Mouse (Mus musculus) bone marrow, adult 2 months (tissue): ENCODE data around the gene Dusp2. TPM values are rescaled to one million over a fixed set of nuclear protein-coding genes. Genes with fewer than 3 reads are reported as not detected.

Experiments
- H3K27ac ChIP-seq: fragments of 200-500 bp; 2 replicates; pipeline ENCODE4 v1.5.1; 2012; ENCODE audit warnings: low read depth, mild to moderate bottlenecking, control low read depth, inconsistent platforms, low read length; ENCODE audit not compliant: control insufficient read depth, poor library complexity, insufficient read depth
- H3K4me1 ChIP-seq: fragments of 200-500 bp; 2 replicates; pipeline ENCODE4 v1.6.1; 2011; ENCODE audit warnings: low read length; ENCODE audit not compliant: control insufficient read depth, insufficient read depth
- H3K4me3 ChIP-seq: fragments of 200-500 bp; replicated peaks from 2 replicates; pipeline ENCODE3; 2011; ENCODE audit warnings: mild to moderate bottlenecking, low read depth, low read length, control low read depth; ENCODE audit not compliant: control insufficient read depth
- CTCF ChIP-seq: fragments of 200-500 bp; IDR thresholded peaks from 2 replicates; pipeline ENCODE4 v1.5.1; 2011; ENCODE audit warnings: low read length, control low read depth; ENCODE audit not compliant: control insufficient read depth, insufficient read depth
- POLR2A ChIP-seq: fragments of 200-500 bp; IDR thresholded peaks from 2 replicates; pipeline ENCODE4 v1.6.1; 2011; ENCODE audit warnings: low read depth, mild to moderate bottlenecking, control low read depth, low read length, borderline replicate concordance; ENCODE audit not compliant: control insufficient read depth
- WGBS: fragments of 180-500 bp; shearing (Covaris S2); methylation state at CpG from one replicate; pipeline ENCODE4 v1.1.7; 2018; 5-methylcytosine and 5-hydroxymethylcytosine counted together
- polyA plus RNA-seq: library from polyadenylated mRNA; stranded (reverse); fragments of >200 nt; gene quantifications from 2 replicates; pipeline ENCODE4 v1.2.4, GENCODE M21; 2011; ENCODE audit warnings: low replicate concordance; ENCODE audit not compliant: missing spikeins, insufficient read depth, insufficient read length

Dusp2 gene
- polyA plus RNA-seq, 1 experiment: 23.2 TPM

DNA sequence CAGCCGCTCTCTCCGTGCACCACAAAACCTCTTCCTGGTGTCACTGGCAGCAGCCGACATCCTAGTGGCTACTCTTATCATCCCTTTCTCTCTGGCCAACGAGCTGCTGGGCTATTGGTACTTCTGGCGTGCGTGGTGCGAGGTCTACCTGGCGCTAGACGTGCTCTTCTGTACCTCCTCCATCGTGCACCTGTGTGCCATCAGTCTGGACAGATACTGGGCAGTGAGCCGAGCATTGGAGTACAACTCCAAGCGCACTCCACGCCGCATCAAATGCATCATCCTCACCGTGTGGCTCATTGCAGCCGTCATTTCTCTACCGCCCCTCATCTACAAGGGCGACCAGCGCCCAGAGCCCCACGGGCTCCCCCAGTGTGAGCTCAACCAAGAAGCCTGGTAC is 27.7 kb downstream of the Dusp2 start:
- Histone ChIP-seq H3K4me3 (no peak overlapping the region), H3K27ac (no peak overlapping the region), H3K4me1 (0 out of 2 replicates have a peak, but pooled peaks cover 2% of the 10 kb centered on the region)
- 10% methylated on average over 20 of the region's 20 CpGs for WGBS
- no peak for TF ChIP-seq CTCF
- TF ChIP-seq POLR2A: no peak

DNA sequence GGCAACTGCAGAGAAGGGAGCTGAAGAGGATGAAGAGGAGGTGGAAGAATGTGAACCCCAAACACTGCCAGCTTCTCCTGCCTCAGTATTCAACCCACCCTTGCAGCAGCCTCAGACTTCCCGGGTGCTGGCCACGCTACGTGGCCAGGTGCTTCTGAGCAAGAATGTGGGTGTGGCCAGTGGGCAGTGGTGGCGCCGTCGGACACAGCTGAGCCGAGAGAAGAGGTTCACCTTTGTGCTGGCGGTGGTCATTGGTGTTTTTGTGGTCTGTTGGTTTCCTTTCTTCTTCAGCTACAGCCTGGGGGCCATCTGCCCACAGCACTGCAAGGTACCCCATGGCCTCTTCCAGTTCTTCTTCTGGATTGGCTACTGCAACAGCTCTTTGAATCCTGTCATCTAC is 28.5 kb downstream of the Dusp2 start:
- TF ChIP-seq POLR2A (no peak), CTCF (no peak)
- no peak overlapping the region for H3K27ac ChIP-seq
- 0 out of 2 replicates have a peak, but pooled peaks cover 2% of the 10 kb centered on the region for H3K4me1 ChIP-seq
- H3K4me3 ChIP-seq: no peak overlapping the region
- WGBS: 4% methylated on average over 8 of the region's 8 CpGs

DNA sequence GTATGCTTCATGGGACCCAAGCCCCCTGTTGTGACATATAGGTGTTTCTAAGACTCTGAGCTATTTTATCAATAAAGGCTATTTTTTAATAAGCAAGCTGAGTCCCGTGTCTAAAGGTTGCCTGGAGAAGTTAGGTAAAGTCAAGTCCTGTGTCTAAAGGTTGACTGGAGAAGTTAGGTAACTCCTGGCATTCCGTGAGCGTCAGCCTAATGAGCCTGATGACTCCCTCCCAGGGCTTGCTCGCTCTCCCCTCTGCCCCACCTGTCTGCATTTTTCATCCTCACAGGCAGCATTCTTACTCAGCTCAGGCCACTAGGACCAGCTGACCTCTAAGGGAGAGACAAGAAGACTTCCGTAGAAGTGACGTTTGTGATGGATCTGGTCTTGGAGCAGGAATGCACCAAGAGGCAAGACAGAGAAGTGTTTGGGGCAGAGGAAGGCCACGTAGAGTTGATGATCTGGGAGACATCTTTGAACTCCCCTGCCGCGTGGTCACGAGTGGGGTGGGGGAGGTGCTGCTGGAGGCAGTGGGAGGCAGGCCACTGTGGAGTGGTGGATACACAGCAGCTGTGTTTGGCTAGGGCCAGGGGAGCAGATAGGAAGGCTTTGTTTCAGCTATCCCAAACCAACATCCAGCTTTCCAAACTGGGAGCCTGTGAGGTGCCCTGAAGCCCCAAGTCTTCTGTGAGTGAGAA is 31.3 kb downstream of the Dusp2 start:
- H3K4me3 ChIP-seq: no peak overlapping the region
- WGBS: 76% methylated on average over 10 of the region's 10 CpGs
- 0 out of 2 replicates have a peak, but pooled peaks cover 2% of the 10 kb centered on the region for H3K4me1 ChIP-seq
- no peak for TF ChIP-seq POLR2A
- TF ChIP-seq CTCF: no peak
- H3K27ac ChIP-seq: no peak overlapping the region

DNA sequence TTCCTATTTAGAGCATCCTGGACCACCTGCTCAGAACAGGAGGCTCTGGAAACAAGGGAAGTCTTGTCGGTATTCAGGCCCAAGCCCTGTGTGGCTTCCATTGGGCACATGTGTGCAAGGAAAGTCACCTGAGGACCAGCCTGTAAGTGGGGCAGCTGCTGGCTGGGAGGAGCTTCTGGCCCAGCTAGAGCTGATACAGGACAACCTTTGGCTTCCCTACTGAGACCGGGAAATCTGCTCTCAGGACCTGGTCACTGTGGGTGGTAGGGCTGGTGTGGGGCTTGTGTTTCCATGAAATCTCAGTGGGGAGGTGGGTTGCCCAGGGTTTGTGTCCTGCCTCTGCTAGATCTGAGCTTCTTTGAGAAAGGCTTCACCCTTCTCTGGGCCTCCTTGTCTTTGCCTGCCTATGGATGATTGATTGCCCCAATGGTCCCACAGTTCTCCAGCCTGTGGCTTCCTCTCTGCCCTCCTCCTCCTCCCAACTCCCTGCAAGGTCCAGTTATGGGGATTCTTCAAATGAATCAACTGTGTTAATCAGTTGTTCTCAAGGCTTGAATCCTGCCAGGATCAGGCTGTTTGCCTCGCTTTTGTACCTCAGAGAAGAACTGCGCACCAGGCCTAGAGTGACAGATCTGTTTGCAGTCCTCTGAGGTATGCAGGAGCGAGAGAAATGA is 33.9 kb downstream of the Dusp2 start:
- H3K4me3 ChIP-seq: no peak overlapping the region
- H3K27ac ChIP-seq: no peak overlapping the region
- TF ChIP-seq POLR2A (no peak), CTCF (no peak)
- WGBS: 80% methylated on average over 5 of the region's 5 CpGs
- H3K4me1 ChIP-seq: no peaks in the 10 kb centered on the region

DNA sequence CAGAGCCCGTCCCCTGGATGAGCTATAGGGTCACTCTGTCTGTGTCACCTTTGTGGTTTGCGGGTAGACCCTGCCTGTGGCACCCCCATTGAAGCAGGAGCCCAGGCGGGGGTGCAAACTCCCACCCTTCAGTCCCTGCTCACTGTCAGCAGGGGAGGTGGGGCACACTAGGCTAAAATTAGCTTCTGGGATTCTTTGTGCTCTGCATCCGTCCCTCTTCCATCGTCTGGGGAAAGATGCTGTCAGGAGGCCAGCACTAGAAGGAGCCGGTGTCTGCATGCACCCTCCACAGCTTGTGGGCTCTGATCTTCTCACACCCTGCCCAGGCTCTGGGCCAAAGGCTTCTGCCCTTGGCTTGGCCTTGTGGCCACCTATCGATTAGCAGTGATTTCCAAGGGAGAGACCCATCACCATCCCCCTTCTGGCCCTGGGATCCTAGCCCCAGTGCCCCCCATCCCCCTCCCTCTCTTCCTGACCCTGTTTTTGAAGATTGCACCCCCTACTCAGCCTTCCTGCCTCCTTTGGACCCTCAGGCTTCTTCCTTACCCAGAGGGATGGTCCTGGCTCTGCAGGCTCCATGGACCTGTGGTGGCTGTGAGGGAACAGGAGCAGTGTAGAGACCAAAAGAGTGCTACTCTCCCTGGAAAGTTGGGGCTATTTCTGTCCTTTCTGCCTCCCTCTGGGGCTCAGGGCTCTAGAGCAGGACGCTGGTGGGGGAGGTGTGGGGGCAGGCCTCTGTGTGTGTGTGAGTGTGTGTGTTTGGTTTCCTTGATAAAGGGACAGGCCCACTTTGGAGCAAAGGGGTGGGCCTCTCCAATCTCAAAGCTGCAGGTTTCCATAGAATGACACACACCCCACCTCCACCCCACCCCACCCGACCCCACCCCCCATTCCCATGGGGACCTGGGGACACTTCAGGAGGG is 34.9 kb downstream of the Dusp2 start:
- Histone ChIP-seq H3K4me1 (no peaks in the 10 kb centered on the region), H3K27ac (no peak overlapping the region), H3K4me3 (no peak overlapping the region)
- WGBS: 54% methylated on average over 9 of the region's 9 CpGs
- no peak for TF ChIP-seq CTCF
- TF ChIP-seq POLR2A: no peak

DNA sequence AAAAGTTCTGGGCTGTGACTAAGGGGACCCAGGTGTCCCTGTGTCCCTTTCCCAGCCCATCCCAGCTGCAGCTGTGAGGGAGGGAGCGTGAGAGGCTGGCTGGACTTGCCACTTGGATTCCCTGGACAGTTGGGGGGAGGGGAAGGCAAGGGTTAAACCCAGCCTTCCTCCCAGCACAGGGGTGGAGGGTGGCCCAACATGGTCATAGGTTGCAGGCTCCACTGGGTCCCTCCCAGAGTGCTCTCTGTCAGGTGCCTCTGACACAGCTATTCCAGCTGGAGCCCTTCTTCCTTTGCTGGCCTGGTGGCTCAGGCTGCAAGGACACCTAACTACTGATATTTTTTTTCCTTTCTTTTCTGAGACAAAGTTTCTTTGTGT is 35.5 kb downstream of the Dusp2 start:
- WGBS: 93% methylated on average over 1 of the region's 1 CpGs
- TF ChIP-seq CTCF (no peak), POLR2A (no peak)
- no peak overlapping the region for H3K4me3 ChIP-seq
- no peak overlapping the region for H3K27ac ChIP-seq
- no peaks in the 10 kb centered on the region for H3K4me1 ChIP-seq

DNA sequence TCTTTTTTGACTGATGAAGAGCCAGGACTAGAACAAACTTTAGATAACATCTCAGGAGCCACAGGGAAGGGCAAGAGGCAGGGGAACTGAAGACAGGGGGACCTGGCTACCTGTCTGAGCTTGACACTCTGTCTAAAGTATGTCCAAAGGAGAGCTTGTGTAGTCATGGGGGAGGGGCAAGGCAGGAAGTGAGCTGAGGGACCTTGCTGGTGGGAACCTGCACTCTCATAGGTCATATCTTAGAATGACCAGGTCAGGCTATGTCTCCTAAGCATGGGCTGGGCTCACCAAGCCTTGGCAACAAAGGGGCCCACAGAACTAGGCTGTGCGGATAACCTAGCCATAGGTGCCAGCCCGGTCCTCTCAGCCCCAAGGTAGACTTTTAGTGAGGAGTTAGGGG is 36.1 kb downstream of the Dusp2 start:
- Histone ChIP-seq H3K27ac (no peak overlapping the region), H3K4me3 (no peak overlapping the region), H3K4me1 (no peaks in the 10 kb centered on the region)
- WGBS: 81% methylated on average over 2 of the region's 2 CpGs
- no peak for TF ChIP-seq CTCF
- no peak for TF ChIP-seq POLR2A

DNA sequence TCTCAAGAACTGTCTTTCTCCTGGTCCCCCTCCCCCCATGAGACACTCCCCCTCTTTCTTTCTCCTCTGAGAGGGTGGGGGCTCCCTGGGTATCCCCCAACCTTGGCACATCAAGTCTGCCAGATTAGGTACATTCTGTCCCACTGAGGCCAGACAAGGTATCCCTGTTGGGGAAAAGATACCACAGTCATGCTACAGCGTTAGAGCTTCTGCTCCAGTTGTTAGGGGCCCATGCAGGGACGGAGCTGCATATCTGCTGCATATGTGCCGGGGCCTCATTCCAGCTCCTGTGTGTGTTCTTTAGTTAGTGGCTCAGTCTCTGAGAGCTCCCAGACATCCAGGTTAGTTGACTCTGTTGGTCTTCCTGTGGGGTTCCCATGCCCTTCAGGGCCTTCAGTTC is 38.2 kb downstream of the Dusp2 start:
- 86% methylated on average over 3 of the region's 3 CpGs for WGBS
- Histone ChIP-seq H3K27ac (no peak overlapping the region), H3K4me1 (no peaks in the 10 kb centered on the region), H3K4me3 (no peak overlapping the region)
- no peak for TF ChIP-seq POLR2A
- TF ChIP-seq CTCF: no peak
